Comparison of ENCODE assay signal across 18 mouse cellular contexts in the genomic region with DNA sequence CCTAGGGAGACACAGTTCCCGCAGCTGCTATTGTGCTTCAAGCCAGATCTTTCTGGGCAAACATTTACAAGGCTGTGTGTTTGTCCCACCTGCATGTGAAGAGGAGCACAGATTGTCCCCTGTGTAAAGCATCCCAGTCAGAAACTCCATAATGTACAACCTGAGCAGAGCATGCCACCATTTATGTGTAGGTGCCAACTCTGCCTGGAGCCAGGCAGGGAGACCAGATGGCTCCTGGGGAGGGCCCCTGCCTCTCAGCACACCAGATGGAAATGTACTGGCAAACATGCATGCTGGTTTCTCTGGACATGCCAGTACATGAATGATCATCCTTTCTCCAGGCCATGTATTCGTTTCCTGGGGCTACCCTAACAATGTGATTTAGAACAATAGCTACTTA.
A peak's percentile ranks its signal among the peaks of the same experiment; 100 is the strongest.
DNase-seq lines count a peak whose midpoint lies in the region; ATAC-seq lines count a peak whose summit lies in the region.
"Had no signal": no experiment of that assay in that cellular context is flagged by ENCODE, and none has a peak within 500 bp of the region (broad histone marks: within the 10 kb centered on the region; RNA-seq: fewer than 3 reads in every experiment).

No protein-coding gene starts in this region.

- DNase-seq in forebrain, embryonic 10.5 days (ENCODE audit: extremely low spot score, low spot score), result no peak
- peak; percentile 80 for DNase-seq in brain, adult 2 months (ENCODE audit: low read depth, low spot score)
- DNase-seq in cerebellum, adult 9-10 months, result peak; percentile 64
- peak; percentile 13 to 36 for DNase-seq in layer of hippocampus, postnatal 10 days (ENCODE audit: low spot score in 2 of 2)
- DNase-seq in gastrocnemius, postnatal 14 days, result no peak
- DNase-seq in urinary bladder, postnatal 4 days (ENCODE audit: low spot score in 2 of 2), result no peak
- DNase-seq: B cell, adult 2 months; heart, adult 11 months; spleen, adult 18-20 months; thymus, postnatal 4 days had no signal

- H3K27ac ChIP-seq in forebrain, embryonic 16.5 days (ENCODE audit: low read length), result no peak overlapping the region
- H3K27ac ChIP-seq in forebrain, embryonic 10.5 days, result no peak overlapping the region
- H3K27ac ChIP-seq: limb, embryonic 12.5 days; liver, embryonic 14.5 days; neural tube, embryonic 12.5 days; stomach, embryonic 15.5 days had no signal

- no peak overlapping the region for H3K9ac ChIP-seq in forebrain, embryonic 16.5 days (replicated peaks; ENCODE audit: low read depth, low read length)
- H3K9ac ChIP-seq: limb, embryonic 12.5 days; liver, embryonic 14.5 days; neural tube, embryonic 12.5 days; stomach, embryonic 15.5 days had no signal

- WGBS in forebrain, embryonic 16.5 days, result 53% methylated on average over 2 of the region's 2 CpGs
- WGBS in forebrain, embryonic 10.5 days, result 73% methylated on average over 2 of the region's 2 CpGs

- ATAC-seq in forebrain, embryonic 16.5 days, result peak; percentile 76
- no peak for ATAC-seq in CD4-positive, CD25-positive, alpha-beta regulatory T cell, adult 4 months
- ATAC-seq: inflammation-experienced regulatory T-cells, adult 6 months; lung, postnatal 0 days had no signal

- no peak overlapping the region for H3K4me3 ChIP-seq in forebrain, embryonic 16.5 days (replicated peaks; ENCODE audit: low read length)
- no peak overlapping the region for H3K4me3 ChIP-seq in forebrain, embryonic 10.5 days
- H3K4me3 ChIP-seq: limb, embryonic 12.5 days; neural tube, embryonic 12.5 days; stomach, embryonic 15.5 days had no signal

- intact Hi-C loops in gastrocnemius, postnatal 14 days (cut with DNase I; ENCODE audit: low total_unique reads), result no loop called here

- H3K4me1 ChIP-seq in forebrain, embryonic 16.5 days (replicated peaks; ENCODE audit: control insufficient read depth, insufficient read depth, low read length), result no peaks in the 10 kb centered on the region
- no peaks in the 10 kb centered on the region for H3K4me1 ChIP-seq in forebrain, embryonic 10.5 days
- H3K4me1 ChIP-seq: limb, embryonic 12.5 days; neural tube, embryonic 12.5 days; stomach, embryonic 15.5 days had no signal

- no peaks in the 10 kb centered on the region for H3K36me3 ChIP-seq in forebrain, embryonic 16.5 days (ENCODE audit: control insufficient read depth, insufficient read depth)
- H3K36me3 ChIP-seq in forebrain, embryonic 10.5 days (replicated peaks), result no peaks in the 10 kb centered on the region
- H3K36me3 ChIP-seq: limb, embryonic 12.5 days; neural tube, embryonic 12.5 days; stomach, embryonic 15.5 days had no signal

- no peaks in the 10 kb centered on the region for H3K9me3 ChIP-seq in forebrain, embryonic 16.5 days (ENCODE audit: control insufficient read depth, low read length)
- H3K9me3 ChIP-seq in forebrain, embryonic 10.5 days, result no peaks in the 10 kb centered on the region
- H3K9me3 ChIP-seq: limb, embryonic 12.5 days; neural tube, embryonic 12.5 days; stomach, embryonic 15.5 days had no signal

- H3K27me3 ChIP-seq in forebrain, embryonic 16.5 days (replicated peaks; ENCODE audit: control insufficient read depth, insufficient read depth, low read length), result no peaks in the 10 kb centered on the region
- H3K27me3 ChIP-seq in forebrain, embryonic 10.5 days (ENCODE audit: poor library complexity, severe bottlenecking), result no peaks in the 10 kb centered on the region
- H3K27me3 ChIP-seq: limb, embryonic 12.5 days; neural tube, embryonic 12.5 days; stomach, embryonic 15.5 days had no signal

- no peak overlapping the region for H3K4me2 ChIP-seq in forebrain, embryonic 16.5 days (ENCODE audit: low read length)
- H3K4me2 ChIP-seq: limb, embryonic 12.5 days; neural tube, embryonic 12.5 days; stomach, embryonic 15.5 days had no signal

Comparison
In these comparisons a context has a peak if more than half of its experiments do, and no peak if none do; other contexts are left out.
1. DNase-seq: peak in brain, adult 2 months (single experiment), cerebellum, adult 9-10 months (single experiment) and layer of hippocampus, postnatal 10 days (2 of 2); none in forebrain, embryonic 10.5 days (single experiment), gastrocnemius, postnatal 14 days (single experiment) and urinary bladder, postnatal 4 days (0 of 2).